Mouse (Mus musculus): ENCODE data around the gene Zfp119b. TPM values are rescaled to one million over a fixed set of nuclear protein-coding genes. Genes with fewer than 3 reads are reported as not detected.
"Not testable (repeated sequence)": the region's sequence is repeated elsewhere in the genome, so short reads cannot be mapped to it uniquely, and the experiment has no call there.

Gene Zfp119b
- total and polyA plus RNA-seq, 3 experiments: 3.9 to 13.6 (median 6.5) TPM

- Histone ChIP-seq H3K4me1 (ENCODE audit: control insufficient read depth in 1 of 2, insufficient read depth in 2 of 2) (no peaks in the 10 kb centered on the region), H3K9ac (ENCODE audit: insufficient read depth, low read depth) (no peak overlapping the region), H3K27me3 (replicated peaks) (no peaks in the 10 kb centered on the region), H3K36me3 (replicated peaks in 1 of 2; ENCODE audit: control insufficient read depth in 1 of 2, insufficient read depth in 1 of 2, low read length in 1 of 2) (peaks cover 0 to 3% of the 10 kb centered on the region in 2 experiments), H3K79me2 (replicated peaks; ENCODE audit: control insufficient read depth, extremely low read depth, insufficient read depth, poor library complexity, severe bottlenecking) (no peaks in the 10 kb centered on the region), H3K9me3 (replicated peaks; ENCODE audit: low read length) (peaks cover under 1% of the 10 kb centered on the region), H3K4me2 (ENCODE audit: insufficient read depth, low read depth, poor library complexity, severe bottlenecking) (no peak overlapping the region), H3K27ac (ENCODE audit: insufficient read depth, low read depth) (no peak overlapping the region), H3K4me3 (replicated peaks in 1 of 3; ENCODE audit: low read depth in 2 of 3, low read length in 2 of 3, poor library complexity in 1 of 3) (no peak overlapping the region)
- in situ Hi-C loops (cut with MboI; ENCODE audit: low pct_ligation_motif_present, low pct_unique_long_range_greater_than_20kb, low sequenced_read_pairs): no loop called here
- TF ChIP-seq MXI1 (IDR thresholded peaks at IDR 0.05; ENCODE audit: low read depth, low read length): no peak
- TF ChIP-seq ETS1 (conservative IDR thresholded peaks at IDR 0.05; ENCODE audit: low read depth, low read length): no peak
- no peak for TF ChIP-seq ZMIZ1 (IDR thresholded peaks at IDR 0.05; ENCODE audit: low read depth, low read length)
- no peak for TF ChIP-seq RCOR1 (conservative IDR thresholded peaks at IDR 0.05; ENCODE audit: low read depth, low read length)
- no peak for TF ChIP-seq E2F4 (IDR thresholded peaks at IDR 0.05; ENCODE audit: insufficient replicate concordance, low read depth, low read length)
- dilution Hi-C loops (cut with MboI; ENCODE audit: extremely low pct_ligation_motif_present, extremely low pct_unique_long_range_greater_than_20kb, low sequenced_read_pairs): no loop called here
- no peak for DNase-seq (ENCODE audit: extremely low read depth)
These were observed 46.2 kb downstream of the Zfp119b start for GRCm38 (mm10) chr17:55903087-55903486.

GRCm38 (mm10) chr17:55892406-55892955, 56.8 kb downstream of the Zfp119b start:
- in situ Hi-C loops (cut with MboI; ENCODE audit: low pct_ligation_motif_present, low pct_unique_long_range_greater_than_20kb, low sequenced_read_pairs): loop anchor here (10.0 kb wide), 1 partner anchor 62 kb away; the partner anchor contains the start of genes Ebi3 and Yju2
- H3K27ac ChIP-seq (ENCODE audit: insufficient read depth, low read depth); dilution Hi-C loops (cut with MboI; ENCODE audit: extremely low pct_ligation_motif_present, extremely low pct_unique_long_range_greater_than_20kb, low sequenced_read_pairs): not testable (repeated sequence)

More at GRCm38 (mm10) chr17:55892406-55892955, 56.8 kb downstream of the Zfp119b start:
- Histone ChIP-seq H3K9ac (ENCODE audit: insufficient read depth, low read depth) (peak overlapping the region; percentile 89), H3K4me3 (replicated peaks in 1 of 3; ENCODE audit: low read depth in 2 of 3, low read length in 2 of 3, poor library complexity in 1 of 3) (peak overlapping the region; percentile 53 to 67 (median 62)), H3K4me1 (ENCODE audit: control insufficient read depth in 1 of 2, insufficient read depth in 2 of 2) (peaks cover 4 to 22% of the 10 kb centered on the region in 2 experiments), H3K4me2 (ENCODE audit: insufficient read depth, low read depth, poor library complexity, severe bottlenecking) (peak overlapping the region; percentile 50; the same call in 1 of the 2 replicates), H3K79me2 (replicated peaks; ENCODE audit: control insufficient read depth, extremely low read depth, insufficient read depth, poor library complexity, severe bottlenecking) (peaks cover 11% of the 10 kb centered on the region; the same call in 1 of the 2 replicates)
- not testable (repeated sequence) for H3K27me3 ChIP-seq (replicated peaks); H3K9me3 ChIP-seq (replicated peaks; ENCODE audit: low read length); H3K36me3 ChIP-seq (replicated peaks in 1 of 2; ENCODE audit: control insufficient read depth in 1 of 2, insufficient read depth in 1 of 2, low read length in 1 of 2); DNase-seq (ENCODE audit: extremely low read depth)
- TF ChIP-seq NRF1 (IDR thresholded peaks at IDR 0.05; ENCODE audit: low read depth, low read length): peak; percentile 67

Other genes starting within 250 kb of the Zfp119b start
- gene Pot1b, start 236.9 kb downstream of the Zfp119b start, total RNA-seq (2012; rRNA removed): 5.9 and 6.0 TPM in 2 replicates
- 8.5 and 10.2 TPM in 2 replicates for gene Pot1b, start 236.9 kb downstream of the Zfp119b start, total RNA-seq (2014; rRNA removed)
- gene Pot1b, start 236.9 kb downstream of the Zfp119b start, polyA plus RNA-seq (2012; ENCODE audit: insufficient read length, low read depth): 8.0 and 8.2 TPM in 2 replicates
- gene Adgre4, start 199.5 kb downstream of the Zfp119b start, total RNA-seq (2012; rRNA removed): not detected in 2 replicates
- gene Adgre4, start 199.5 kb downstream of the Zfp119b start, total RNA-seq (2014; rRNA removed): 0.09 and 0.16 TPM in 2 replicates
- gene Adgre4, start 199.5 kb downstream of the Zfp119b start, polyA plus RNA-seq (2012; ENCODE audit: insufficient read length, low read depth): 0.11 and 0.14 TPM in 2 replicates
- gene Zfp119a, start 70.6 kb downstream of the Zfp119b start, total RNA-seq (2012; rRNA removed): 3.7 and 4.1 TPM in 2 replicates
- 8.3 and 8.8 TPM in 2 replicates for gene Zfp119a, start 70.6 kb downstream of the Zfp119b start, total RNA-seq (2014; rRNA removed)
- 3.7 and 4.1 TPM in 2 replicates for gene Zfp119a, start 70.6 kb downstream of the Zfp119b start, polyA plus RNA-seq (2012; ENCODE audit: insufficient read length, low read depth)
- 7.7 and 9.6 TPM in 2 replicates for gene Zfp959, start 57.4 kb downstream of the Zfp119b start, total RNA-seq (2012; rRNA removed)
- 21.4 and 24.5 TPM in 2 replicates for gene Zfp959, start 57.4 kb downstream of the Zfp119b start, total RNA-seq (2014; rRNA removed)
- 7.8 and 8.0 TPM in 2 replicates for gene Zfp959, start 57.4 kb downstream of the Zfp119b start, polyA plus RNA-seq (2012; ENCODE audit: insufficient read length, low read depth)
- 102 and 207 TPM in 2 replicates for gene Ebi3, start 3.1 kb upstream of the Zfp119b start, total RNA-seq (2012; rRNA removed)
- gene Ebi3, start 3.1 kb upstream of the Zfp119b start, total RNA-seq (2014; rRNA removed): 55.0 and 60.3 TPM in 2 replicates
- 87.6 and 105 TPM in 2 replicates for gene Ebi3, start 3.1 kb upstream of the Zfp119b start, polyA plus RNA-seq (2012; ENCODE audit: insufficient read length, low read depth)
- 10.1 and 10.7 TPM in 2 replicates for gene Yju2, start 9.6 kb upstream of the Zfp119b start, total RNA-seq (2012; rRNA removed)
- 11.2 and 12.9 TPM in 2 replicates for gene Yju2, start 9.6 kb upstream of the Zfp119b start, total RNA-seq (2014; rRNA removed)
- gene Yju2, start 9.6 kb upstream of the Zfp119b start, polyA plus RNA-seq (2012; ENCODE audit: insufficient read length, low read depth): 14.4 and 15.8 TPM in 2 replicates
- 0.21 and 0.47 TPM in 2 replicates for gene Shd, start 21.0 kb upstream of the Zfp119b start, total RNA-seq (2012; rRNA removed)
- gene Shd, start 21.0 kb upstream of the Zfp119b start, total RNA-seq (2014; rRNA removed): 0.46 TPM in 1 of 2 replicates, not detected in the other
- 0.85 and 0.87 TPM in 2 replicates for gene Shd, start 21.0 kb upstream of the Zfp119b start, polyA plus RNA-seq (2012; ENCODE audit: insufficient read length, low read depth)
- gene Fsd1, start 37.0 kb upstream of the Zfp119b start, total RNA-seq (2012; rRNA removed): 0.21 and 0.50 TPM in 2 replicates
- gene Fsd1, start 37.0 kb upstream of the Zfp119b start, total RNA-seq (2014; rRNA removed): not detected in 2 replicates
- not detected in 2 replicates for gene Fsd1, start 37.0 kb upstream of the Zfp119b start, polyA plus RNA-seq (2012; ENCODE audit: insufficient read length, low read depth)
- 2.2 and 3.2 TPM in 2 replicates for gene Stap2, start 56.1 kb upstream of the Zfp119b start, total RNA-seq (2012; rRNA removed)
- gene Stap2, start 56.1 kb upstream of the Zfp119b start, total RNA-seq (2014; rRNA removed): 0.41 and 0.52 TPM in 2 replicates
- gene Stap2, start 56.1 kb upstream of the Zfp119b start, polyA plus RNA-seq (2012; ENCODE audit: insufficient read length, low read depth): 0.51 and 0.91 TPM in 2 replicates
- 38.9 and 55.1 TPM in 2 replicates for gene Mpnd, start 56.2 kb upstream of the Zfp119b start, total RNA-seq (2012; rRNA removed)
- gene Mpnd, start 56.2 kb upstream of the Zfp119b start, total RNA-seq (2014; rRNA removed): 23.4 and 24.5 TPM in 2 replicates
- 25.3 and 26.8 TPM in 2 replicates for gene Mpnd, start 56.2 kb upstream of the Zfp119b start, polyA plus RNA-seq (2012; ENCODE audit: insufficient read length, low read depth)
- 29.3 and 33.5 TPM in 2 replicates for gene Sh3gl1, start 87.1 kb upstream of the Zfp119b start, total RNA-seq (2012; rRNA removed)
- gene Sh3gl1, start 87.1 kb upstream of the Zfp119b start, total RNA-seq (2014; rRNA removed): 38.0 and 39.4 TPM in 2 replicates
- gene Sh3gl1, start 87.1 kb upstream of the Zfp119b start, polyA plus RNA-seq (2012; ENCODE audit: insufficient read length, low read depth): 32.1 and 39.0 TPM in 2 replicates
- 39.3 and 55.0 TPM in 2 replicates for gene Chaf1a, start 90.9 kb upstream of the Zfp119b start, total RNA-seq (2012; rRNA removed)
- 18.4 and 18.6 TPM in 2 replicates for gene Chaf1a, start 90.9 kb upstream of the Zfp119b start, total RNA-seq (2014; rRNA removed)
- 97.1 and 135 TPM in 2 replicates for gene Chaf1a, start 90.9 kb upstream of the Zfp119b start, polyA plus RNA-seq (2012; ENCODE audit: insufficient read length, low read depth)
- gene Ubxn6, start 125.5 kb upstream of the Zfp119b start, total RNA-seq (2012; rRNA removed): 26.8 and 27.8 TPM in 2 replicates
- gene Ubxn6, start 125.5 kb upstream of the Zfp119b start, total RNA-seq (2014; rRNA removed): 23.9 and 29.1 TPM in 2 replicates
- gene Ubxn6, start 125.5 kb upstream of the Zfp119b start, polyA plus RNA-seq (2012; ENCODE audit: insufficient read length, low read depth): 24.6 and 26.9 TPM in 2 replicates
- gene Hdgfl2, start 130.1 kb upstream of the Zfp119b start, total RNA-seq (2012; rRNA removed): 68.9 and 79.9 TPM in 2 replicates
- 35.3 and 41.1 TPM in 2 replicates for gene Hdgfl2, start 130.1 kb upstream of the Zfp119b start, total RNA-seq (2014; rRNA removed)
- gene Hdgfl2, start 130.1 kb upstream of the Zfp119b start, polyA plus RNA-seq (2012; ENCODE audit: insufficient read length, low read depth): 93.6 and 126 TPM in 2 replicates
- gene Plin4, start 160.3 kb upstream of the Zfp119b start, total RNA-seq (2012; rRNA removed): 0.04 TPM in 2 replicates
- gene Plin4, start 160.3 kb upstream of the Zfp119b start, total RNA-seq (2014; rRNA removed): not detected in 2 replicates
- 0.04 TPM in 1 of 2 replicates, not detected in the other for gene Plin4, start 160.3 kb upstream of the Zfp119b start, polyA plus RNA-seq (2012; ENCODE audit: insufficient read length, low read depth)
- 0.04 TPM in 1 of 2 replicates, not detected in the other for gene Plin5, start 168.1 kb upstream of the Zfp119b start, total RNA-seq (2012; rRNA removed)
- gene Plin5, start 168.1 kb upstream of the Zfp119b start, total RNA-seq (2014; rRNA removed): not detected in 2 replicates
- not detected in 2 replicates for gene Plin5, start 168.1 kb upstream of the Zfp119b start, polyA plus RNA-seq (2012; ENCODE audit: insufficient read length, low read depth)
- not detected in 2 replicates for gene Lrg1, start 172.5 kb upstream of the Zfp119b start, total RNA-seq (2012; rRNA removed)
- not detected in 2 replicates for gene Lrg1, start 172.5 kb upstream of the Zfp119b start, total RNA-seq (2014; rRNA removed)
- not detected in 2 replicates for gene Lrg1, start 172.5 kb upstream of the Zfp119b start, polyA plus RNA-seq (2012; ENCODE audit: insufficient read length, low read depth)
- 1.5 and 2.2 TPM in 2 replicates for gene Sema6b, start 190.8 kb upstream of the Zfp119b start, total RNA-seq (2012; rRNA removed)
- gene Sema6b, start 190.8 kb upstream of the Zfp119b start, total RNA-seq (2014; rRNA removed): 0.71 and 0.78 TPM in 2 replicates
- gene Sema6b, start 190.8 kb upstream of the Zfp119b start, polyA plus RNA-seq (2012; ENCODE audit: insufficient read length, low read depth): 1.3 TPM in 2 replicates
- 1.9 and 2.4 TPM in 2 replicates for gene Tnfaip8l1, start 213.0 kb upstream of the Zfp119b start, total RNA-seq (2012; rRNA removed)
- 2.0 and 2.6 TPM in 2 replicates for gene Tnfaip8l1, start 213.0 kb upstream of the Zfp119b start, total RNA-seq (2014; rRNA removed)
- gene Tnfaip8l1, start 213.0 kb upstream of the Zfp119b start, polyA plus RNA-seq (2012; ENCODE audit: insufficient read length, low read depth): 1.6 and 1.9 TPM in 2 replicates
- 101 and 106 TPM in 2 replicates for gene Mydgf, start 234.4 kb upstream of the Zfp119b start, total RNA-seq (2012; rRNA removed)
- 85.0 and 85.5 TPM in 2 replicates for gene Mydgf, start 234.4 kb upstream of the Zfp119b start, total RNA-seq (2014; rRNA removed)
- 61.1 and 76.0 TPM in 2 replicates for gene Mydgf, start 234.4 kb upstream of the Zfp119b start, polyA plus RNA-seq (2012; ENCODE audit: insufficient read length, low read depth)